Mouse (Mus musculus) bone marrow, adult 2 months (tissue): ENCODE results near the gene Clba1. TPM values are rescaled to one million over a fixed set of nuclear protein-coding genes. Genes with fewer than 3 reads are reported as not detected.

Source experiments
- H3K27ac ChIP-seq: fragments of 200-500 bp; 2 replicates; pipeline ENCODE4 v1.5.1; 2012; ENCODE audit warnings: low read depth, mild to moderate bottlenecking, control low read depth, inconsistent platforms, low read length; ENCODE audit not compliant: control insufficient read depth, poor library complexity, insufficient read depth
- H3K4me1 ChIP-seq: fragments of 200-500 bp; 2 replicates; pipeline ENCODE4 v1.6.1; 2011; ENCODE audit warnings: low read length; ENCODE audit not compliant: control insufficient read depth, insufficient read depth
- H3K4me3 ChIP-seq: fragments of 200-500 bp; replicated peaks from 2 replicates; pipeline ENCODE3; 2011; ENCODE audit warnings: mild to moderate bottlenecking, low read depth, low read length, control low read depth; ENCODE audit not compliant: control insufficient read depth
- CTCF ChIP-seq: fragments of 200-500 bp; IDR thresholded peaks from 2 replicates; pipeline ENCODE4 v1.5.1; 2011; ENCODE audit warnings: low read length, control low read depth; ENCODE audit not compliant: control insufficient read depth, insufficient read depth
- POLR2A ChIP-seq: fragments of 200-500 bp; IDR thresholded peaks from 2 replicates; pipeline ENCODE4 v1.6.1; 2011; ENCODE audit warnings: low read depth, mild to moderate bottlenecking, control low read depth, low read length, borderline replicate concordance; ENCODE audit not compliant: control insufficient read depth
- WGBS: fragments of 180-500 bp; shearing (Covaris S2); methylation state at CpG from one replicate; pipeline ENCODE4 v1.1.7; 2018; 5-methylcytosine and 5-hydroxymethylcytosine counted together
- polyA plus RNA-seq: library from polyadenylated mRNA; stranded (reverse); fragments of >200 nt; gene quantifications from 2 replicates; pipeline ENCODE4 v1.2.4, GENCODE M21; 2011; ENCODE audit warnings: low replicate concordance; ENCODE audit not compliant: missing spikeins, insufficient read depth, insufficient read length

The Clba1 gene
- polyA plus RNA-seq, 1 experiment = 1.9 TPM

GRCm38 (mm10) chr12:112774026-112774425 is 34.7 kb upstream of the Clba1 start:
- TF ChIP-seq CTCF = no peak
- TF ChIP-seq POLR2A = no peak
- no peak overlapping the region for H3K4me3 ChIP-seq
- H3K4me1 ChIP-seq = no peaks in the 10 kb centered on the region
- no peak overlapping the region for H3K27ac ChIP-seq
- WGBS = 62% methylated on average over 6 of the region's 6 CpGs

GRCm38 (mm10) chr12:112774481-112774880 is 34.3 kb upstream of the Clba1 start:
- 82% methylated on average over 10 of the region's 10 CpGs for WGBS
- TF ChIP-seq CTCF (no peak), POLR2A (no peak)
- Histone ChIP-seq H3K27ac (no peak overlapping the region), H3K4me1 (no peaks in the 10 kb centered on the region), H3K4me3 (no peak overlapping the region)

- TF ChIP-seq CTCF = no peak
- no peak for TF ChIP-seq POLR2A
- H3K4me3 ChIP-seq = no peak overlapping the region
- WGBS = 56% methylated on average over 8 of the region's 8 CpGs
- H3K27ac ChIP-seq = no peak overlapping the region
- H3K4me1 ChIP-seq = no peaks in the 10 kb centered on the region
These were observed 17.7 kb upstream of the Clba1 start for GRCm38 (mm10) chr12:112791026-112791425.

GRCm38 (mm10) chr12:112793601-112794355 is 15.0 kb upstream of the Clba1 start:
- 71% methylated on average over 13 of the region's 13 CpGs for WGBS
- H3K4me3 ChIP-seq = no peak overlapping the region
- H3K4me1 ChIP-seq = no peaks in the 10 kb centered on the region
- H3K27ac ChIP-seq = no peak overlapping the region
- TF ChIP-seq POLR2A (no peak), CTCF (no peak)

- Histone ChIP-seq H3K4me3 (no peak overlapping the region), H3K4me1 (no peaks in the 10 kb centered on the region), H3K27ac (no peak overlapping the region)
- WGBS = 72% methylated on average over 7 of the region's 7 CpGs
- TF ChIP-seq POLR2A = no peak
- TF ChIP-seq CTCF = no peak
These were observed 14.4 kb upstream of the Clba1 start for GRCm38 (mm10) chr12:112794356-112794816.

GRCm38 (mm10) chr12:112794998-112795397 is 13.7 kb upstream of the Clba1 start:
- H3K27ac ChIP-seq = no peak overlapping the region
- WGBS = 87% methylated on average over 5 of the region's 5 CpGs
- no peaks in the 10 kb centered on the region for H3K4me1 ChIP-seq
- TF ChIP-seq CTCF (no peak), POLR2A (no peak)
- H3K4me3 ChIP-seq = no peak overlapping the region

- Histone ChIP-seq H3K27ac (no peak overlapping the region), H3K4me3 (no peak overlapping the region), H3K4me1 (no peaks in the 10 kb centered on the region)
- TF ChIP-seq POLR2A (no peak), CTCF (no peak)
- 8% methylated on average over 18 of the region's 18 CpGs for WGBS
These were observed 13.2 kb upstream of the Clba1 start for GRCm38 (mm10) chr12:112795466-112796104.

- Histone ChIP-seq H3K4me3 (no peak overlapping the region), H3K4me1 (no peaks in the 10 kb centered on the region), H3K27ac (no peak overlapping the region)
- 75% methylated on average over 17 of the region's 17 CpGs for WGBS
- TF ChIP-seq CTCF (no peak), POLR2A (no peak)
These were observed 11.9 kb upstream of the Clba1 start for GRCm38 (mm10) chr12:112796551-112797510.
